Mouse (Mus musculus): ENCODE data around the gene Cldn14. TPM values are rescaled to one million over a fixed set of nuclear protein-coding genes. Genes with fewer than 3 reads are reported as not detected.
"Not testable (repeated sequence)": the region's sequence is repeated elsewhere in the genome, so short reads cannot be mapped to it uniquely, and the experiment has no call there.

The Cldn14 gene
- total and polyA plus RNA-seq, 3 experiments = not detected

- 67% methylated on average over 5 of the region's 5 CpGs for WGBS
These were observed 23.6 kb upstream of the Cldn14 start for GRCm38 (mm10) chr16:94032270-94032669.

DNA sequence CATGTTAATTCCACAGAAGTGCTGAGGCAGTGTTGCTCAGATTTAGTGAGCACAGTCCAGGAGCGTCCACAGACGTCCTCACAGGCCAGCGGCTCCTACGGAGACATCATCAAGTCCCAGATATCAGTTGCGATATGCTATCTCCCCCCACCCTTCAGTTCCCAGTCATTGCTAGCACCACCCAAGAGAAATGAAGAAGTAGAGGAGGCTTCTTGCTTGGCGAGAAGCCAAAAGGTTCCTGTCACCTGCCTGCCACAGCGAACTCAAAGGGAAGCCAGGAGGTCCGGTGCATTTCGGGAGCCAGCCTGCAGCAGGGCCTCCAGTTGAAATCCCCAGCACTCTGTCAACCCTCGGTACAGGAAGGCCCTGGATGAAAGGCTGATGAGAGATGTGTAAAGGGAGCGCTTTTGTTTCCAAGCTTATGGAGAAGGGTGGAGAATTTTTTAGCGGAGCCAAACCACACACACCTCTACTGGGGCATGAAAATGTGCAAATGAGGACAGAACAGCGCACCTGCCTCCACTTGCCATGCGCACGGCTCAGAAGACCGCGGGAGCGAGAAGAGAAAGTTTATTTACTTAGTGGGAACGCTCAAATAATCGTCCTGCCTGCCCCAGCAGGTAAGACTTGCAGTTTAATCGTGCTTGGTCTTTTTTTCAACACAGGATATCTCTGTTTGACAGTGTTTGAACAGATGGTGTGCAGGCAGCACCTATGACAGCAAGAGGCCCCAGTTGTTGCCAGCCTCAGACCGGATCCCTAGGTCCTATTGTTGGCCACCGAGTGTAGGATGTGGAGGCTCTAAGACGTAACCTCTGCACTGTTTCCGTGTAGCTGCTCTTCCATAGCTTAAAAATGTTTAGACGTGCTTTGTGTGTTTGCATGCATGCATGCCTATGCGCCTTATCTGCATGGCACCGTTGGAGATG lies 15.0 kb upstream of the Cldn14 start:
- H3K9ac ChIP-seq (ENCODE audit: low read depth, low read length) = no peak overlapping the region
- intact Hi-C loops (cut with DNase I) = no loop called here
- H3K27me3 ChIP-seq (ENCODE audit: control insufficient read depth, insufficient read depth, low read length) = no peaks in the 10 kb centered on the region
- no peaks in the 10 kb centered on the region for H3K79me2 ChIP-seq (replicated peaks; ENCODE audit: control insufficient read depth, insufficient read depth, low read length)
- no peak for TF ChIP-seq CTCF (IDR thresholded peaks at IDR 0.05)
- TF ChIP-seq EP300 (IDR thresholded peaks at IDR 0.05; ENCODE audit: insufficient read depth, low read depth, low read length) = no peak
- no peak for TF ChIP-seq POLR2A (IDR thresholded peaks at IDR 0.05; ENCODE audit: insufficient read depth, low read depth, low read length)
- 72% methylated on average over 28 of the region's 28 CpGs for WGBS
- H3K36me3 ChIP-seq (ENCODE audit: control insufficient read depth, insufficient read depth, low read length) = no peaks in the 10 kb centered on the region
- H3K4me3 ChIP-seq = no peak overlapping the region
- H3K27ac ChIP-seq = no peak overlapping the region
- DNase-seq = no peak
- H3K4me1 ChIP-seq (ENCODE audit: control insufficient read depth, insufficient read depth, low read length) = no peaks in the 10 kb centered on the region

More at GRCm38 (mm10) chr16:94032270-94032669, 23.6 kb upstream of the Cldn14 start:
- H3K4me3 ChIP-seq = no peak overlapping the region
- H3K9ac ChIP-seq (ENCODE audit: low read depth, low read length) = no peak overlapping the region
- no peaks in the 10 kb centered on the region for H3K79me2 ChIP-seq (replicated peaks; ENCODE audit: control insufficient read depth, insufficient read depth, low read length)
- no peak overlapping the region for H3K27ac ChIP-seq
- TF ChIP-seq EP300 (IDR thresholded peaks at IDR 0.05; ENCODE audit: insufficient read depth, low read depth, low read length) (no peak), CTCF (IDR thresholded peaks at IDR 0.05) (no peak), POLR2A (IDR thresholded peaks at IDR 0.05; ENCODE audit: insufficient read depth, low read depth, low read length) (no peak)
- no peak for DNase-seq
- no peaks in the 10 kb centered on the region for H3K4me1 ChIP-seq (ENCODE audit: control insufficient read depth, insufficient read depth, low read length)
- H3K36me3 ChIP-seq (ENCODE audit: control insufficient read depth, insufficient read depth, low read length) = no peaks in the 10 kb centered on the region
- H3K27me3 ChIP-seq (ENCODE audit: control insufficient read depth, insufficient read depth, low read length) = no peaks in the 10 kb centered on the region
- intact Hi-C loops (cut with DNase I) = no loop called here

GRCm38 (mm10) chr16:94019725-94020124 lies 11.1 kb upstream of the Cldn14 start:
- intact Hi-C loops (cut with DNase I); DNase-seq; H3K4me1 ChIP-seq (ENCODE audit: control insufficient read depth, insufficient read depth, low read length); H3K27ac ChIP-seq; H3K9ac ChIP-seq (ENCODE audit: low read depth, low read length); H3K4me3 ChIP-seq; H3K79me2 ChIP-seq (replicated peaks; ENCODE audit: control insufficient read depth, insufficient read depth, low read length); H3K36me3 ChIP-seq (ENCODE audit: control insufficient read depth, insufficient read depth, low read length); H3K27me3 ChIP-seq (ENCODE audit: control insufficient read depth, insufficient read depth, low read length): not testable (repeated sequence)
- 0 out of 2 replicates have a peak, but pooled peaks have one; percentile 6 for TF ChIP-seq CTCF (IDR thresholded peaks at IDR 0.05)
- WGBS = 69% methylated on average over 8 of the region's 8 CpGs

- H3K36me3 ChIP-seq (ENCODE audit: control insufficient read depth, insufficient read depth, low read length) = no peaks in the 10 kb centered on the region
- H3K27me3 ChIP-seq (ENCODE audit: control insufficient read depth, insufficient read depth, low read length) = no peaks in the 10 kb centered on the region
- no peaks in the 10 kb centered on the region for H3K79me2 ChIP-seq (replicated peaks; ENCODE audit: control insufficient read depth, insufficient read depth, low read length)
- no peak for DNase-seq
- H3K4me3 ChIP-seq = no peak overlapping the region
- intact Hi-C loops (cut with DNase I) = no loop called here
- no peak overlapping the region for H3K27ac ChIP-seq
- H3K4me1 ChIP-seq (ENCODE audit: control insufficient read depth, insufficient read depth, low read length) = no peaks in the 10 kb centered on the region
- TF ChIP-seq POLR2A (IDR thresholded peaks at IDR 0.05; ENCODE audit: insufficient read depth, low read depth, low read length) (no peak), CTCF (IDR thresholded peaks at IDR 0.05) (no peak), EP300 (IDR thresholded peaks at IDR 0.05; ENCODE audit: insufficient read depth, low read depth, low read length) (no peak)
- WGBS = 68% methylated on average over 4 of the region's 4 CpGs
- H3K9ac ChIP-seq (ENCODE audit: low read depth, low read length) = no peak overlapping the region
These were observed 9.3 kb upstream of the Cldn14 start for GRCm38 (mm10) chr16:94017953-94018352.

GRCm38 (mm10) chr16:94014489-94015096 lies 6.0 kb upstream of the Cldn14 start:
- 75% methylated on average over 5 of the region's 5 CpGs for WGBS
- no peak for DNase-seq
- TF ChIP-seq CTCF (IDR thresholded peaks at IDR 0.05) = no peak
- TF ChIP-seq EP300 (IDR thresholded peaks at IDR 0.05; ENCODE audit: insufficient read depth, low read depth, low read length) = no peak
- TF ChIP-seq POLR2A (IDR thresholded peaks at IDR 0.05; ENCODE audit: insufficient read depth, low read depth, low read length) = no peak
- no peaks in the 10 kb centered on the region for H3K4me1 ChIP-seq (ENCODE audit: control insufficient read depth, insufficient read depth, low read length)
- H3K27ac ChIP-seq = no peak overlapping the region
- H3K36me3 ChIP-seq (ENCODE audit: control insufficient read depth, insufficient read depth, low read length) = no peaks in the 10 kb centered on the region
- intact Hi-C loops (cut with DNase I) = no loop called here
- H3K79me2 ChIP-seq (replicated peaks; ENCODE audit: control insufficient read depth, insufficient read depth, low read length) = no peaks in the 10 kb centered on the region
- no peaks in the 10 kb centered on the region; the same call in 1 of the 2 replicates for H3K27me3 ChIP-seq (ENCODE audit: control insufficient read depth, insufficient read depth, low read length)
- no peak overlapping the region for H3K9ac ChIP-seq (ENCODE audit: low read depth, low read length)
- H3K4me3 ChIP-seq = no peak overlapping the region

DNA sequence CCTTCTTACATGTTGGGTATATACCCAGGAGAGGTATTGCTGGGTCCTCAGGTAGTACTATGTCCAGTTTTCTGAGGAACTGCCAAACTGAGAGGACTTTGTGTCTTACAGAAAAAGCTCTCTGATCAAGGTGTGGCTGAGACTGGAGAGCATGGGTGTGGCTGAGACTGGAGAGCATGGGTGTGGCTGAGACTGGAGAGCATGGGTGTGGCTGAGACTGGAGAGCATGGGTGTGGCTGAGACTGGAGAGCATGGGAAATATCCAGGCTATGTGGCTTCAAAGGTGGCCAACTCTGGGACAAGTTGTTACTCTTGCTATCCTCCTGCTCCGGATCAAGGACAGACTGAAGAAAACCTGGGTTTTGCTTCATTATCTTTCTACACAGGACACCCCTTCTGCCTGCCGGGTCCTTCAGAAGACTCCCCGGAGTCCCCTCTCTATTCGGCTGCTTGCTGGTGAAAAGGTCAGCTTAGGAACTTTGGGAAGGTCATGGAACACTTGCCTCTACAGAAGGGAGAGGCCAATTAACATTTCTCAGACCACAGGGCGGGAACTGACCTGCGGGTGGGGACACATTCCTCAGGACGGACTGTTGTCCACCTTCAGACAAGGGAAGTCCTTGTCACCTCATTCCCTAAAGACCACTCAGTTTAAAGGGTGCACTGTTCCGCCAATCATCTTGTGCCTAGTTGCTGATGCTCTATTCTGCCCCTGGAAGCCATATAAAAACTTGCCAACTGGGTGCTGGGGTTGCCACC lies 4.9 kb upstream of the Cldn14 start:
- H3K36me3 ChIP-seq (ENCODE audit: control insufficient read depth, insufficient read depth, low read length); DNase-seq; H3K4me3 ChIP-seq; H3K9ac ChIP-seq (ENCODE audit: low read depth, low read length); H3K27me3 ChIP-seq (ENCODE audit: control insufficient read depth, insufficient read depth, low read length); intact Hi-C loops (cut with DNase I); H3K4me1 ChIP-seq (ENCODE audit: control insufficient read depth, insufficient read depth, low read length); H3K79me2 ChIP-seq (replicated peaks; ENCODE audit: control insufficient read depth, insufficient read depth, low read length); H3K27ac ChIP-seq: not testable (repeated sequence)
- WGBS = 81% methylated on average over 8 of the region's 8 CpGs

Measured in heart, adult 2 months (tissue).